Mouse (Mus musculus): ENCODE results near the gene Tmod3. TPM values are rescaled to one million over a fixed set of nuclear protein-coding genes. Genes with fewer than 3 reads are reported as not detected.

The Tmod3 gene
- polyA plus RNA-seq, 1 experiment from 2014 or later = 85.3 TPM

DNA sequence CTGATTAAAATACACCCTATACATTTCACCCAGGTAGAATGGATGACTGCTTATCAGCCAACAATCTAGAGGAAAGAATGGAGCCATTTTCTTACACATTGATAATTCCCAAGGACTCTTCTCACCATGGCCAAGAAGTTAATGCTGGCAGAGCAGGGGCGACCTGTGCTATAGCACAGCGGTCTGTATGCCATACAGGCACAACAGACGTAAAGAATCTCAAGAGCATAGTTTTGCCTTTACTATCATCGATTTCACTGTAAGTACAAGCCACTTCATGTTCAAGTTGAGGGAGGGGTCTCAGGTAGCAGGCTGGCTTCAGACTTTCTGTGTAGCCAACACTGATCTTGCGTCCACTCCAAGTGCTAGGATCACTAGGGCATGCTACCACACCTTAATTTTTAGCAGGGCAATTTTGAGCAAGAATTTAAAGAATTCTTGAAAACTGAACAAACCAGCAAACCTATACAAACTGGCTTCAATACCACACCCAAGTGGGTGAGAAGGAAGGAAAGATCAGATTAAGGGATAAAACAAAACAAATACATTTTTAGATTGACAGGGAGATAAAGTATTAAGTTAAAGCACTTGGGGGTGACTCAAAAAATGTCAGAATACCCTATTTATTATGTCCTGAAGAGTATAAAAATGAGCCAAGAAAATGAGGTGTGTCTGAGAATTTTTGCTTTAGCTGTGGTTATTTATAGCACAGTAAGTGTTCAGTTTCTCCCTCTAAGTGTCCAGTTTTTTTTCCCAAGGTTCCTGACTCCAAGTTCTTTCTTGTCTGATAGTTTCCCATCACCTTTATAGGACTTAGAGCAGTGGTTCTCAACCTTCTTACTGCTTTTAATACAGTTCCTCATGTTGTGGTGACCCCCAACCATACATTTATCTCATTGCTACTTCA, 11.8 kb upstream of the Tmod3 start:
- H3K4me3 ChIP-seq = no peak overlapping the region
- H3K27me3 ChIP-seq = no peaks in the 10 kb centered on the region
- ATAC-seq (ENCODE audit: low FRiP score) = no peak
- no peak overlapping the region for H3K4me2 ChIP-seq
- WGBS = 96% methylated on average over 5 of the region's 5 CpGs
- no peak overlapping the region for H3K9ac ChIP-seq
- no peak overlapping the region for H3K27ac ChIP-seq
- no peaks in the 10 kb centered on the region for H3K9me3 ChIP-seq
- H3K4me1 ChIP-seq (replicated peaks) = no peaks in the 10 kb centered on the region
- peaks cover 66% of the 10 kb centered on the region for H3K36me3 ChIP-seq

GRCm38 (mm10) chr9:75568399-75568798, 8.9 kb upstream of the Tmod3 start:
- H3K4me3 ChIP-seq = no peak overlapping the region
- no peak overlapping the region for H3K4me2 ChIP-seq
- ATAC-seq (ENCODE audit: low FRiP score) = no peak
- H3K36me3 ChIP-seq = peaks cover 38% of the 10 kb centered on the region
- no peaks in the 10 kb centered on the region for H3K4me1 ChIP-seq (replicated peaks)
- no peak overlapping the region for H3K27ac ChIP-seq
- no peaks in the 10 kb centered on the region for H3K9me3 ChIP-seq
- no peaks in the 10 kb centered on the region for H3K27me3 ChIP-seq
- WGBS = 95% methylated on average over 6 of the region's 6 CpGs
- H3K9ac ChIP-seq = no peak overlapping the region

- Histone ChIP-seq H3K36me3 (peaks cover 12% of the 10 kb centered on the region), H3K4me2 (no peak overlapping the region), H3K4me1 (replicated peaks) (no peaks in the 10 kb centered on the region), H3K9me3 (no peaks in the 10 kb centered on the region), H3K9ac (no peak overlapping the region), H3K27me3 (no peaks in the 10 kb centered on the region), H3K27ac (no peak overlapping the region), H3K4me3 (no peak overlapping the region)
- 80% methylated on average over 6 of the region's 6 CpGs for WGBS
- ATAC-seq (ENCODE audit: low FRiP score) = no peak
Measured at GRCm38 (mm10) chr9:75564892-75565291, 5.4 kb upstream of the Tmod3 start.

DNA sequence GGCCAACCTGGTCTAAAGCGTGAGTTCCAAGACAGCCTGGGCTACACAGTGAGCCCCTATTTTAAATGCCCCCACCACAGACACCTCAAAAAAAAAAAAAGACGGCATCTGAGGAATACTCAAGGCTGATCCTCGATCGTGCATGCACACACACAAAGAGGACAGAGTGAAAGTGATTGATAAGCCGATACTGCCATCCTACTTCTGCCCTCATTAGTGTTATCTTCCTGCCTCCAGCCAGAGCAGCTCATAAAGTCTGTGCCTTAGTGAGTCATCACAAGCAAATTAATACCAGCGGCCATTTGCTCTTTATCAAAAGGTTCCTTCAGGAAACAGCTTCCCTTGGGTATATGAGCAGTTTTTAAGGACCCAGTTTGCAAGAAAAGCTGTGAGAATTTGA, 4.2 kb upstream of the Tmod3 start:
- ATAC-seq (ENCODE audit: low FRiP score) = no peak
- 72% methylated on average over 6 of the region's 6 CpGs for WGBS
- no peak overlapping the region for H3K4me3 ChIP-seq
- H3K27ac ChIP-seq = no peak overlapping the region
- no peaks in the 10 kb centered on the region; the same call in 1 of the 2 replicates for H3K36me3 ChIP-seq
- H3K27me3 ChIP-seq = no peaks in the 10 kb centered on the region
- no peak overlapping the region for H3K4me2 ChIP-seq
- no peaks in the 10 kb centered on the region for H3K9me3 ChIP-seq
- no peak overlapping the region for H3K9ac ChIP-seq
- peaks cover 3% of the 10 kb centered on the region for H3K4me1 ChIP-seq (replicated peaks)

DNA sequence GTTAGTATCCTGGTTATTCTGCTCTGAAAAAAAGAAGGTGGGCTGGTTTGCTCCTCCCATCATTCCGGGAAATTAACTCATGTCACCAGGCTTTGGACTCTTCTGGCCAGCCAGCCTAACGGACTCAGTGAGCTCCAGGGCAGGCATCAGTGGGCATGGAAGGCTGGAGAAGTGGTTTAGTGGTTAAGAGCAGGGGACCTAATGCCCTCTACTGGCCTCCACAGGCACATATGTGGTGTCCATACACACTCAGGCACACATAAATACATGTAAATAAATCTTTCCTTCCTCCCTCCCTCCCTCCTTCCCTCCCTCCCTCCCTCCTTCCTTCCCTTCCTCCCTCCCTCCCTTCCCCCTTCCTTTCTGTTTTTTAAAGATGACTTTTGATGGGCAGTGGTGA, 3.7 kb upstream of the Tmod3 start:
- no peaks in the 10 kb centered on the region for H3K27me3 ChIP-seq
- H3K9ac ChIP-seq = no peak overlapping the region
- no peak overlapping the region for H3K4me2 ChIP-seq
- no peaks in the 10 kb centered on the region for H3K9me3 ChIP-seq
- H3K4me3 ChIP-seq = no peak overlapping the region
- H3K36me3 ChIP-seq = no peaks in the 10 kb centered on the region; the same call in 1 of the 2 replicates
- H3K27ac ChIP-seq = no peak overlapping the region
- H3K4me1 ChIP-seq (replicated peaks) = peaks cover 5% of the 10 kb centered on the region
- ATAC-seq (ENCODE audit: low FRiP score) = no peak
- WGBS = 30% methylated on average over 2 of the region's 2 CpGs

- Histone ChIP-seq H3K4me1 (replicated peaks) (peaks cover 15% of the 10 kb centered on the region), H3K27ac (no peak overlapping the region), H3K4me3 (no peak overlapping the region), H3K4me2 (no peak overlapping the region), H3K36me3 (no peaks in the 10 kb centered on the region), H3K27me3 (no peaks in the 10 kb centered on the region), H3K9me3 (no peaks in the 10 kb centered on the region), H3K9ac (no peak overlapping the region)
- WGBS = 90% methylated on average over 13 of the region's 13 CpGs
- ATAC-seq (ENCODE audit: low FRiP score) = no peak
Measured at GRCm38 (mm10) chr9:75561040-75561669, 1.7 kb upstream of the Tmod3 start.

- Histone ChIP-seq H3K9ac (no peak overlapping the region), H3K27me3 (no peaks in the 10 kb centered on the region), H3K36me3 (no peaks in the 10 kb centered on the region), H3K27ac (no peak overlapping the region), H3K4me1 (replicated peaks) (peaks cover 15% of the 10 kb centered on the region), H3K4me3 (no peak overlapping the region), H3K9me3 (no peaks in the 10 kb centered on the region), H3K4me2 (peak overlapping the region; percentile 83; the same call in 1 of the 2 replicates)
- ATAC-seq (ENCODE audit: low FRiP score) = no peak
Measured at GRCm38 (mm10) chr9:75560353-75560752, 896 bp upstream of the Tmod3 start.

DNA sequence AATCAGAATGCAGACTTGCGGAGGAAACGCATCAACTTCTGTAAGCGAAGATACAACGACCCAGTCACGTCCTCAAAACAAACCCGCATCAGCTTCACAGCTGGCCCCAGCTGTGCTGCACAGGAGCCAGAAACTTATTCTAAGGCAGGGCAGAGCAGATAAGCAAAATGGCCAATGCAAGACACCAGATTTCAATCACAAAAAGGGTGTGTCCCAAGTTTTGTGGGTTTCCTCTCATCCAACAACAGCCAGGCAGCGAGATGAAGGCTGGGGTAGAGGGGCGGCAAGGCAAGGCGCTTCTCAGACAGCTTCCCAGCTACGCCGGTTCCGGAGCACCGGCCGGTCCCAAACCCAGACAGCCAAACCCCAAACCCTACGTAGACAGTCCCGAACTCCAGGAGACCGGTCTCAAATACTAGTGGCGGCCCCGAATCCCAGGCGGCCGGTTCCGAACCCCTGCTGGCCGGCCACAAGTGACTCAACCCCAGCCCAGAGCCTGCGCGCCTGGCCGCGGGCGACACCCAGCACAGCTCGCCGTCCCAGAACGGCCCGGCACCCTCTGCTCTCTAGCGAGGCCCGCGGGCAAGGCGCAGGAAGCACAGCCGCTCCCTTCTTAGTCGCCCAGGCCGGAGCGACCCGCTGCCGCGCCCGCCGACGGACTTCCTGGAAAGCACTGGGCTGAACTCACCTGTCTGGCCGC, 495 bp downstream of the Tmod3 start:
- no peaks in the 10 kb centered on the region for H3K36me3 ChIP-seq
- H3K4me1 ChIP-seq (replicated peaks) = peaks cover 15% of the 10 kb centered on the region
- H3K9me3 ChIP-seq = no peaks in the 10 kb centered on the region
- peak overlapping the region; percentile 81 for H3K27ac ChIP-seq
- peak; percentile 87 for ATAC-seq (ENCODE audit: low FRiP score)
- H3K4me3 ChIP-seq = peak overlapping the region; percentile 82
- WGBS = under 1% methylated on average over 47 of the region's 47 CpGs
- H3K9ac ChIP-seq = peak overlapping the region; percentile 90
- H3K4me2 ChIP-seq = peak overlapping the region; percentile 83
- no peaks in the 10 kb centered on the region for H3K27me3 ChIP-seq

DNA sequence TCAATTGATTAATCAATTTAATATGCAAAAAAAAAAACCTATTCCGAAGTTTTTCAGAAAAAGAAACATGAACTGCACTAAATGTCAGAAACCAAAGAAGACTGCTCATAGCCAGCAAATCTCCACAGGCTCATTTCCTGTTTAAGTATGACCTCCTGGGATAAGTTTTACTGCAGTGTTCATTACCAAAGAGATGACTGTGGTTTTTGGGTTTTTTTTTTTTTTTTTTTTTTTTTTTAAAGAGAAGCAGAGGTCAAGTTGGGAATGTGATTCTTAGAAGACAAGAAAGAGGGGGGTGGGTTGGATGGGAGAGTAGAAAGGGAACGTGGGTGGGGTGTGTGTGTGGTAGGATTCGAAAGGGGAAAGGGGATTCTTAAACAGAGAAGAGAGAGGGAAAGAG, 1.1 kb downstream of the Tmod3 start:
- no peaks in the 10 kb centered on the region for H3K9me3 ChIP-seq
- peaks cover 20% of the 10 kb centered on the region for H3K4me1 ChIP-seq (replicated peaks)
- 18% methylated on average over 3 of the region's 3 CpGs for WGBS
- H3K9ac ChIP-seq = peak overlapping the region; percentile 90
- no peak overlapping the region for H3K27ac ChIP-seq
- ATAC-seq (ENCODE audit: low FRiP score) = no peak
- H3K27me3 ChIP-seq = no peaks in the 10 kb centered on the region
- H3K4me2 ChIP-seq = peak overlapping the region; percentile 83
- no peaks in the 10 kb centered on the region for H3K36me3 ChIP-seq
- H3K4me3 ChIP-seq = peak overlapping the region; percentile 82

DNA sequence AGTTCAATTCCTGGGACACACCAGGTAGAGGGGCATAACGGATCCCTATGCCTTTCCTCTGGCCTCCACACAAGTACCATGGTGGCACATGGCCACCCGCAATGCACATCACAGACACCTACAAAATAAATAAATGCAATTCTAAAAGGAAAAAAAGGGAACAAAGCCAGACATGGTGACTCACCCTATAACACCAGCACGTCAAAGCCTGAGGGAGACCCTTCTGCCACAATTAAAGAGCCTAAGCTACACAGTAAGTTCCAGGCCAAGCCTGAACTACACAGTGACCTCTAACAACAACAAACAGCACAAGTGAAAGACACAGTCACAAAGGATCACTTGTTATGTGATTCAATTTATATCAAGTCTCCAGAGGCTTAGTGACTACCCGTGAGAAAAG, 5.7 kb downstream of the Tmod3 start:
- 80% methylated on average over 4 of the region's 4 CpGs for WGBS
- no peak overlapping the region for H3K4me2 ChIP-seq

DNA sequence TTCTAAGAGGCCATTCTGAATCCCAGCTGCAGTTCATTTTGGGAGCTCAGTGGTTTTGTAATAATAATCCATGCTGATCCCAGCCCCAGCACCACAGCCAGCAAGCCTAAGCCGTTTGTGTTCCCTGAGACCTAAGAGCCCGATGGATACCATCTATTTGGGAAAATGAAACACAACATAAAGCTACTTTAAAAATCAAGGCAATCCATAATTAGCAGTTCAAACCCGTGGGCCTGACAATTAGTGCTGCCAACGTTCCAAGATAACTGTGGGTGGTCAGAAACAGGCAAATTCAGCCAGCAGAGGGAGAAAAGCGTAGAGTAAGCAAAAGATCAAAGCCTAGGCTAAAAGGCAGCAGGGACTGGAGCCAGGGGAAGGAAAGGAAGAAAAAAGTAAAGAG, 8.1 kb downstream of the Tmod3 start:
- Histone ChIP-seq H3K27ac (no peak overlapping the region), H3K27me3 (no peaks in the 10 kb centered on the region), H3K36me3 (no peaks in the 10 kb centered on the region), H3K4me3 (no peak overlapping the region), H3K9ac (no peak overlapping the region), H3K4me1 (replicated peaks) (peaks cover 8% of the 10 kb centered on the region; the same call in 1 of the 2 replicates), H3K4me2 (no peak overlapping the region), H3K9me3 (no peaks in the 10 kb centered on the region)
- no peak for ATAC-seq (ENCODE audit: low FRiP score)
- WGBS = 56% methylated on average over 5 of the region's 5 CpGs

More for the DNA sequence above, 5.7 kb downstream of the Tmod3 start:
- Histone ChIP-seq H3K4me3 (no peak overlapping the region), H3K27me3 (no peaks in the 10 kb centered on the region), H3K27ac (no peak overlapping the region), H3K4me1 (replicated peaks) (peaks cover 21% of the 10 kb centered on the region), H3K36me3 (no peaks in the 10 kb centered on the region), H3K9ac (no peak overlapping the region), H3K9me3 (no peaks in the 10 kb centered on the region)
- no peak for ATAC-seq (ENCODE audit: low FRiP score)

DNA sequence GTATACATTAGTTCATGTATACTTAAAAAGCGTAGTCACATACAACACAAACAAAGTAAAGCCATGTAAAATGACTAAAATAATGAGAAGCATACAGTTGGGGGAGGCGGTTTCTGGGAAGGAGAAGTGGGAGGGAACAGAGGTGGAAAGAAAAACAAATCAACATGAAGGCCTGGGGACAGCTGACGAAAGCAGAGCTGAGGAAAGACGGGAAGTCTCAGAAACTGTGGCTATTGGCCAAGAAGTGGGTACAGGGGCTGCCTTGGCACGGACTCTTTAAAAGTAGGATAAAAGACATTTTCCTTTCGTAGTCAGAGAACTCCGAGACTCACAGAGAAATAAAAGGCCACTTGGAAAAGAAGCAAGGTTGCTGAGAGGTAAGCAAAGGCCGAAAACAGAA, 10.4 kb downstream of the Tmod3 start:
- Histone ChIP-seq H3K9ac (no peak overlapping the region), H3K4me1 (replicated peaks) (peaks cover 8% of the 10 kb centered on the region; the same call in 1 of the 2 replicates), H3K4me3 (no peak overlapping the region), H3K9me3 (no peaks in the 10 kb centered on the region), H3K27me3 (no peaks in the 10 kb centered on the region), H3K36me3 (no peaks in the 10 kb centered on the region), H3K4me2 (no peak overlapping the region), H3K27ac (no peak overlapping the region)
- WGBS = 71% methylated on average over 8 of the region's 8 CpGs
- ATAC-seq (ENCODE audit: low FRiP score) = no peak

All from hindbrain, embryonic 13.5 days (tissue).